Mouse (Mus musculus) hindbrain, postnatal 0 days (tissue): ENCODE measurements around the gene 2210016L21Rik. TPM values are rescaled to one million over a fixed set of nuclear protein-coding genes. Genes with fewer than 3 reads are reported as not detected.

ENCODE experiments used
- ATAC-seq: fragments of 200-750 bp; cut with Nextera tagmentation; 2 replicates; pipeline ENCODE4 v1.8.0; 2017; ENCODE audit warnings: mild to moderate bottlenecking, moderate TSS enrichment, moderate library complexity
- DNase-seq: peaks from one replicate; pipeline ENCODE4 v3.0.0-alpha.2; 2015; ENCODE audit warnings: low spot score
- H3K27ac ChIP-seq: fragments of 300-500 bp; sonication (generic); 2 replicates; pipeline ENCODE4 v1.5.1; 2014; ENCODE audit warnings: mild to moderate bottlenecking
- H3K27me3 ChIP-seq: fragments of 300-500 bp; sonication (generic); 2 replicates; pipeline ENCODE4 v1.6.1; 2014; ENCODE audit warnings: low read length, mixed read lengths; ENCODE audit not compliant: insufficient read depth
- H3K36me3 ChIP-seq: fragments of 300-500 bp; sonication (generic); 2 replicates; pipeline ENCODE4 v1.6.1; 2014; ENCODE audit warnings: low read length, mixed read lengths; ENCODE audit not compliant: insufficient read depth
- H3K4me1 ChIP-seq: fragments of 300-500 bp; sonication (generic); 2 replicates; pipeline ENCODE4 v1.6.1; 2014; ENCODE audit warnings: antibody characterized with exemption, low read length, mixed read lengths; ENCODE audit not compliant: insufficient read depth
- H3K4me2 ChIP-seq: fragments of 300-500 bp; sonication (generic); 2 replicates; pipeline ENCODE4 v1.6.1; 2014; ENCODE audit warnings: low read depth, mild to moderate bottlenecking, low read length, moderate library complexity, mixed read lengths
- H3K4me3 ChIP-seq: fragments of 300-500 bp; sonication (generic); 2 replicates; pipeline ENCODE4 v1.5.1; 2014; ENCODE audit warnings: low read length
- H3K9ac ChIP-seq: fragments of 300-500 bp; sonication (generic); replicated peaks from 2 replicates; pipeline ENCODE4 v1.6.1; 2014; ENCODE audit warnings: mild to moderate bottlenecking, low read length, moderate library complexity, mixed read lengths
- H3K9me3 ChIP-seq: fragments of 300-500 bp; sonication (generic); 2 replicates; pipeline ENCODE4 v1.6.1; 2016; ENCODE audit warnings: low read length, mixed read lengths
- CTCF ChIP-seq: IDR thresholded peaks from 2 replicates; pipeline ENCODE4 v1.5.1; 2016; ENCODE audit warnings: antibody characterized with exemption, control low read depth, low read depth
- WGBS: fragments of 180-500 bp; shearing (Covaris S2); extraction: QIAGEN DNeasy Blood & Tissue Kit; methylation state at CpG from one replicate; pipeline ENCODE4 v1.1.7; 2014; 5-methylcytosine and 5-hydroxymethylcytosine counted together
- polyA plus RNA-seq: library from polyadenylated mRNA; unstranded; fragments of >200 nt; fragmentation: Nextera tagmentation; extraction: Ambion mirVana; gene quantifications from 2 replicates; pipeline ENCODE4 v1.2.1, GENCODE M21; 2015
- total RNA-seq: library from RNA; depleted of rRNA; stranded (reverse); fragments of >200 nt; gene quantifications from 2 replicates; pipeline ENCODE4 v1.2.3, GENCODE M21; 2014

2210016L21Rik gene
- total and polyA plus RNA-seq, 2 experiments from 2014 or later, result 53.0 to 178 TPM

GRCm38 (mm10) chr5:114976935-114977334, 35.0 kb downstream of the 2210016L21Rik start:
- Histone ChIP-seq H3K27ac (no peak overlapping the region), H3K4me3 (no peak overlapping the region), H3K9ac (no peak overlapping the region), H3K36me3 (no peaks in the 10 kb centered on the region), H3K4me1 (no peaks in the 10 kb centered on the region), H3K4me2 (no peak overlapping the region), H3K9me3 (no peaks in the 10 kb centered on the region), H3K27me3 (no peaks in the 10 kb centered on the region)
- no peak for TF ChIP-seq CTCF
- DNase-seq (no peak), ATAC-seq (no peak)

- no peak overlapping the region for H3K9ac ChIP-seq
- WGBS, result 54% methylated on average over 11 of the region's 11 CpGs
- no peaks in the 10 kb centered on the region for H3K9me3 ChIP-seq
- no peaks in the 10 kb centered on the region for H3K36me3 ChIP-seq
- ATAC-seq (no peak), DNase-seq (peak; percentile 17)
- TF ChIP-seq CTCF, result no peak
- no peak overlapping the region for H3K4me3 ChIP-seq
- H3K4me2 ChIP-seq, result no peak overlapping the region
- H3K4me1 ChIP-seq, result no peaks in the 10 kb centered on the region
- no peaks in the 10 kb centered on the region for H3K27me3 ChIP-seq
- no peak overlapping the region for H3K27ac ChIP-seq
Observed at GRCm38 (mm10) chr5:114978473-114978872, 36.5 kb downstream of the 2210016L21Rik start.

GRCm38 (mm10) chr5:114978888-114979249, 36.9 kb downstream of the 2210016L21Rik start:
- H3K27me3 ChIP-seq, result no peaks in the 10 kb centered on the region
- no peak overlapping the region for H3K27ac ChIP-seq
- H3K4me2 ChIP-seq, result peak overlapping the region; percentile 76
- H3K4me3 ChIP-seq, result peak overlapping the region; percentile 30; the same call in 1 of the 2 replicates
- no peaks in the 10 kb centered on the region for H3K9me3 ChIP-seq
- H3K4me1 ChIP-seq, result no peaks in the 10 kb centered on the region
- peak; percentile 69; the same call in 1 of the 2 replicates for ATAC-seq
- TF ChIP-seq CTCF, result no peak
- DNase-seq, result peak; percentile 74
- WGBS, result 3% methylated on average over 6 of the region's 6 CpGs
- H3K9ac ChIP-seq, result no peak overlapping the region
- H3K36me3 ChIP-seq, result no peaks in the 10 kb centered on the region

GRCm38 (mm10) chr5:114979250-114980121, 37.5 kb downstream of the 2210016L21Rik start:
- Histone ChIP-seq H3K9me3 (no peaks in the 10 kb centered on the region), H3K9ac (no peak overlapping the region), H3K4me3 (peak overlapping the region; percentile 30), H3K4me2 (peak overlapping the region; percentile 76), H3K27me3 (no peaks in the 10 kb centered on the region), H3K36me3 (no peaks in the 10 kb centered on the region), H3K4me1 (no peaks in the 10 kb centered on the region), H3K27ac (no peak overlapping the region)
- ATAC-seq, result peak; percentile 80
- TF ChIP-seq CTCF, result peak; percentile 97
- 6% methylated on average over 32 of the region's 32 CpGs for WGBS
- peak; percentile 84 for DNase-seq

- DNase-seq (no peak), ATAC-seq (no peak)
- Histone ChIP-seq H3K9me3 (no peaks in the 10 kb centered on the region), H3K4me3 (peak overlapping the region; percentile 30), H3K4me2 (peak overlapping the region; percentile 76), H3K27ac (no peak overlapping the region), H3K4me1 (no peaks in the 10 kb centered on the region), H3K27me3 (no peaks in the 10 kb centered on the region), H3K36me3 (no peaks in the 10 kb centered on the region), H3K9ac (no peak overlapping the region)
- TF ChIP-seq CTCF, result no peak
- 28% methylated on average over 16 of the region's 16 CpGs for WGBS
Observed at GRCm38 (mm10) chr5:114980122-114980748, 38.3 kb downstream of the 2210016L21Rik start.

GRCm38 (mm10) chr5:114982001-114982400, 40.0 kb downstream of the 2210016L21Rik start:
- Histone ChIP-seq H3K9me3 (no peaks in the 10 kb centered on the region), H3K27ac (no peak overlapping the region), H3K36me3 (no peaks in the 10 kb centered on the region), H3K4me2 (no peak overlapping the region), H3K4me3 (no peak overlapping the region), H3K4me1 (no peaks in the 10 kb centered on the region), H3K27me3 (no peaks in the 10 kb centered on the region), H3K9ac (no peak overlapping the region)
- WGBS, result 51% methylated on average over 15 of the region's 15 CpGs
- DNase-seq, result no peak
- TF ChIP-seq CTCF, result no peak
- ATAC-seq, result no peak

GRCm38 (mm10) chr5:114985074-114985473, 43.1 kb downstream of the 2210016L21Rik start:
- no peak overlapping the region for H3K4me3 ChIP-seq
- H3K27me3 ChIP-seq, result no peaks in the 10 kb centered on the region
- H3K4me2 ChIP-seq, result no peak overlapping the region
- H3K9me3 ChIP-seq, result 0 out of 2 replicates have a peak, but pooled peaks cover 2% of the 10 kb centered on the region
- no peaks in the 10 kb centered on the region for H3K4me1 ChIP-seq
- DNase-seq (no peak), ATAC-seq (no peak)
- no peak for TF ChIP-seq CTCF
- H3K27ac ChIP-seq, result no peak overlapping the region
- no peaks in the 10 kb centered on the region for H3K36me3 ChIP-seq
- no peak overlapping the region for H3K9ac ChIP-seq
